Mouse (Mus musculus): ENCODE measurements around the gene Phospho1. TPM values are rescaled to one million over a fixed set of nuclear protein-coding genes. Genes with fewer than 3 reads are reported as not detected.
A peak's percentile ranks its signal among the peaks of the same experiment; 100 is the strongest.

Gene Phospho1
- total and polyA plus RNA-seq, 3 experiments = 7.4 to 236 (median 43.0) TPM

DNA sequence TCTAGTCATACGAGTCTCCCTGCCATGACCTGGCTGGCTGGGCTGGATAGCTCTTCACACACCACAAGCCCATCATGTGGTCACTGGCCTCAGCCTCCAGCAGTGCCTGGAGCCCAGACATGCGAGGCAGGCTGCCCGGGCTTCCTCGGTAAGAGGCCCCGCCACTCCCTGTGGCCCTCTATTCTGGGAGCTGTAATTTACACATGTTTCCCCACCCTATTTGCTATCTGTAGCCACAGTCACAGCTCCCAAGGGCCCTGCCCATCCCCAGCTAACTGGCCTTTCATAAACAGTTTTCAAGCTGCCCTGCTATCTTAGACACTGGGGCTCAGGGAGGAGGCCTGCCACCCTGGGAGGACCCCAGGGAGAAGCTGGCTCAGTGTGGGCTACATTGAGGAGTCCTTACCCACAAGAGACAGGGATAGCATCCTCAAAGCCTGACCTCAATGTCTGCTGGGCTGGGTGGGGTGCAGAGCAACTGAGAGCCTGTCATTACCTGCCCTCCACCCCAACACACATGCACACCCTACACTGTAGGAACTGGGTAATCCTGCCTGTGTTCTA, 15.8 kb upstream of the Phospho1 start:
- Histone ChIP-seq H3K4me1 (ENCODE audit: insufficient read depth, low read depth, low read length) (peaks cover 72% of the 10 kb centered on the region), H3K36me3 (replicated peaks) (no peaks in the 10 kb centered on the region), H3K9me3 (replicated peaks) (peaks cover 7% of the 10 kb centered on the region), H3K4me3 (ENCODE audit: low read depth, low read length) (peak overlapping the region; percentile 14; the same call in 1 of the 2 replicates), H3K27me3 (ENCODE audit: insufficient read depth, low read length) (no peaks in the 10 kb centered on the region)
- peak; percentile 56 for ATAC-seq (ENCODE audit: extremely low read depth, insufficient number of reproducible peaks, low FRiP score, poor library complexity, severe bottlenecking)
- no peak for TF ChIP-seq GATA1 (IDR thresholded peaks at IDR 0.05; ENCODE audit: borderline replicate concordance, low read length)
- TF ChIP-seq TAL1 (conservative IDR thresholded peaks at IDR 0.05; ENCODE audit: low read depth, low read length) = no peak
- no peak for TF ChIP-seq GATA2 (IDR thresholded peaks at IDR 0.05; ENCODE audit: borderline replicate concordance, low read depth, low read length)
- TF ChIP-seq POLR2AphosphoS5 (IDR thresholded peaks at IDR 0.05; ENCODE audit: insufficient replicate concordance, low read depth, low read length) = no peak
- no peak for TF ChIP-seq CTCF (IDR thresholded peaks at IDR 0.05; ENCODE audit: low read depth, low read length)
- no peak for DNase-seq (ENCODE audit: low spot score)

- H3K27me3 ChIP-seq (ENCODE audit: insufficient read depth, low read length) = no peaks in the 10 kb centered on the region
- H3K4me1 ChIP-seq (ENCODE audit: insufficient read depth, low read depth, low read length) = peaks cover 69% of the 10 kb centered on the region
- H3K9me3 ChIP-seq (replicated peaks) = peaks cover 7% of the 10 kb centered on the region
- no peak for DNase-seq (ENCODE audit: low spot score)
- ATAC-seq (ENCODE audit: extremely low read depth, insufficient number of reproducible peaks, low FRiP score, poor library complexity, severe bottlenecking) = no peak
- no peak for TF ChIP-seq POLR2AphosphoS5 (IDR thresholded peaks at IDR 0.05; ENCODE audit: insufficient replicate concordance, low read depth, low read length)
- TF ChIP-seq TAL1 (conservative IDR thresholded peaks at IDR 0.05; ENCODE audit: low read depth, low read length) = no peak
- no peak for TF ChIP-seq GATA1 (IDR thresholded peaks at IDR 0.05; ENCODE audit: borderline replicate concordance, low read length)
- TF ChIP-seq GATA2 (IDR thresholded peaks at IDR 0.05; ENCODE audit: borderline replicate concordance, low read depth, low read length) = no peak
- no peak for TF ChIP-seq CTCF (IDR thresholded peaks at IDR 0.05; ENCODE audit: low read depth, low read length)
- peak overlapping the region; percentile 39; the same call in 1 of the 2 replicates for H3K4me3 ChIP-seq (ENCODE audit: low read depth, low read length)
- no peaks in the 10 kb centered on the region for H3K36me3 ChIP-seq (replicated peaks)
Observed at GRCm38 (mm10) chr11:95809603-95810002, 14.7 kb upstream of the Phospho1 start.

DNA sequence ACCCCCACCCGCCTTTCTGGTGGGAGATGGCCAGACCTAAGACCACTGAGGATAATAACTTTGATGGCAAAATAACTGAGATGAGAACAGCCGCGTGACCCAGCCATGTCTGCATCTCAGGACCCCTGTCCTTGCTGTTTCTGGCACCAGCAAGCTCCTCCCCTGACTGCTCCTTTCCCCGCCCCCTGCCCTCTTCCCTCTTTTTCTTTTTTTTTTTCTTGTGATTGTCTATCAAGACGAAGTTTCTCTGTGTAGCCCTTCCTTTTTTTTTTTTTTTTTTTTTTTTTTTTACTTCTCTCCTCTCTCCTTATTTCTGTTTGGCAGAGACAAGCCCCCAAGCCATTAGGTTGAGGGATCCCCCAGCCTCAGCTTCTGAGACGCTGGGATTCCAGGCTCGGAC, 13.5 kb upstream of the Phospho1 start:
- no peak for TF ChIP-seq CTCF (IDR thresholded peaks at IDR 0.05; ENCODE audit: low read depth, low read length)
- no peak for TF ChIP-seq GATA1 (IDR thresholded peaks at IDR 0.05; ENCODE audit: borderline replicate concordance, low read length)
- TF ChIP-seq TAL1 (conservative IDR thresholded peaks at IDR 0.05; ENCODE audit: low read depth, low read length) = no peak
- no peak for TF ChIP-seq POLR2AphosphoS5 (IDR thresholded peaks at IDR 0.05; ENCODE audit: insufficient replicate concordance, low read depth, low read length)
- TF ChIP-seq GATA2 (IDR thresholded peaks at IDR 0.05; ENCODE audit: borderline replicate concordance, low read depth, low read length) = no peak
- Histone ChIP-seq H3K27me3 (ENCODE audit: insufficient read depth, low read length) (no peaks in the 10 kb centered on the region), H3K36me3 (replicated peaks) (no peaks in the 10 kb centered on the region), H3K4me3 (ENCODE audit: low read depth, low read length) (no peak overlapping the region), H3K9me3 (replicated peaks) (peaks cover 7% of the 10 kb centered on the region), H3K4me1 (ENCODE audit: insufficient read depth, low read depth, low read length) (peaks cover 57% of the 10 kb centered on the region)
- DNase-seq (ENCODE audit: low spot score) = no peak
- ATAC-seq (ENCODE audit: extremely low read depth, insufficient number of reproducible peaks, low FRiP score, poor library complexity, severe bottlenecking) = no peak

- Histone ChIP-seq H3K4me1 (ENCODE audit: insufficient read depth, low read depth, low read length) (peaks cover 48% of the 10 kb centered on the region), H3K36me3 (replicated peaks) (no peaks in the 10 kb centered on the region), H3K4me3 (ENCODE audit: low read depth, low read length) (no peak overlapping the region), H3K9me3 (replicated peaks) (peaks cover 7% of the 10 kb centered on the region), H3K27me3 (ENCODE audit: insufficient read depth, low read length) (no peaks in the 10 kb centered on the region)
- ATAC-seq (ENCODE audit: extremely low read depth, insufficient number of reproducible peaks, low FRiP score, poor library complexity, severe bottlenecking) = no peak
- TF ChIP-seq TAL1 (conservative IDR thresholded peaks at IDR 0.05; ENCODE audit: low read depth, low read length) = no peak
- no peak for TF ChIP-seq POLR2AphosphoS5 (IDR thresholded peaks at IDR 0.05; ENCODE audit: insufficient replicate concordance, low read depth, low read length)
- TF ChIP-seq GATA1 (IDR thresholded peaks at IDR 0.05; ENCODE audit: borderline replicate concordance, low read length) = no peak
- no peak for TF ChIP-seq CTCF (IDR thresholded peaks at IDR 0.05; ENCODE audit: low read depth, low read length)
- TF ChIP-seq GATA2 (IDR thresholded peaks at IDR 0.05; ENCODE audit: borderline replicate concordance, low read depth, low read length) = no peak
- DNase-seq (ENCODE audit: low spot score) = no peak
Observed at GRCm38 (mm10) chr11:95811741-95812140, 12.6 kb upstream of the Phospho1 start.

- peaks cover 46% of the 10 kb centered on the region for H3K4me1 ChIP-seq (ENCODE audit: insufficient read depth, low read depth, low read length)
- H3K9me3 ChIP-seq (replicated peaks) = peaks cover 6% of the 10 kb centered on the region
- H3K4me3 ChIP-seq (ENCODE audit: low read depth, low read length) = no peak overlapping the region
- TF ChIP-seq GATA2 (IDR thresholded peaks at IDR 0.05; ENCODE audit: borderline replicate concordance, low read depth, low read length) (no peak), POLR2AphosphoS5 (IDR thresholded peaks at IDR 0.05; ENCODE audit: insufficient replicate concordance, low read depth, low read length) (no peak), GATA1 (IDR thresholded peaks at IDR 0.05; ENCODE audit: borderline replicate concordance, low read length) (no peak), TAL1 (conservative IDR thresholded peaks at IDR 0.05; ENCODE audit: low read depth, low read length) (no peak), CTCF (IDR thresholded peaks at IDR 0.05; ENCODE audit: low read depth, low read length) (no peak)
- no peaks in the 10 kb centered on the region for H3K27me3 ChIP-seq (ENCODE audit: insufficient read depth, low read length)
- no peak for ATAC-seq (ENCODE audit: extremely low read depth, insufficient number of reproducible peaks, low FRiP score, poor library complexity, severe bottlenecking)
- DNase-seq (ENCODE audit: low spot score) = no peak
- H3K36me3 ChIP-seq (replicated peaks) = no peaks in the 10 kb centered on the region
Observed at GRCm38 (mm10) chr11:95812224-95812623, 12.1 kb upstream of the Phospho1 start.

- TF ChIP-seq POLR2AphosphoS5 (IDR thresholded peaks at IDR 0.05; ENCODE audit: insufficient replicate concordance, low read depth, low read length) (no peak), GATA2 (IDR thresholded peaks at IDR 0.05; ENCODE audit: borderline replicate concordance, low read depth, low read length) (no peak)
- no peak for DNase-seq (ENCODE audit: low spot score)
- ATAC-seq (ENCODE audit: extremely low read depth, insufficient number of reproducible peaks, low FRiP score, poor library complexity, severe bottlenecking) = no peak
- Histone ChIP-seq H3K4me3 (ENCODE audit: low read depth, low read length) (no peak overlapping the region), H3K9me3 (replicated peaks) (no peaks in the 10 kb centered on the region), H3K4me1 (ENCODE audit: insufficient read depth, low read depth, low read length) (peaks cover 30% of the 10 kb centered on the region), H3K36me3 (replicated peaks) (no peaks in the 10 kb centered on the region), H3K27me3 (ENCODE audit: insufficient read depth, low read length) (no peaks in the 10 kb centered on the region; the same call in 1 of the 2 replicates)
Observed at GRCm38 (mm10) chr11:95814101-95814500, 10.2 kb upstream of the Phospho1 start.

Data from G1E (cell line).